ENCODE assay signal across 16 mouse cellular contexts in genomic region chr11:105152017-105152300, GRCm38 (mm10). TPM values are rescaled to one million over a fixed set of nuclear protein-coding genes. Genes with fewer than 3 reads are reported as not detected.
DNase-seq lines count a peak whose midpoint lies in the region; ATAC-seq and TF ChIP-seq lines count a peak whose summit lies in the region.
"Had no signal": no experiment of that assay in that cellular context is flagged by ENCODE, and none has a peak within 500 bp of the region (broad histone marks: within the 10 kb centered on the region; RNA-seq: fewer than 3 reads in every experiment).

No protein-coding gene starts in this region.

- H3K4me1 ChIP-seq in erythroblast, embryonic 14.5 days (ENCODE audit: control insufficient read depth), result peaks cover 82% of the 10 kb centered on the region
- peaks cover 11% of the 10 kb centered on the region for H3K4me1 ChIP-seq in hindbrain, embryonic 15.5 days (replicated peaks)
- H3K4me1 ChIP-seq in hindbrain, embryonic 14.5 days (replicated peaks; ENCODE audit: control insufficient read depth, insufficient read depth, low read length), result 0 out of 2 replicates have a peak, but pooled peaks cover 13% of the 10 kb centered on the region
- H3K4me1 ChIP-seq in thymus, adult 2 months (replicated peaks; ENCODE audit: control insufficient read depth, insufficient read depth, low read length), result peaks cover 27% of the 10 kb centered on the region

- no peaks in the 10 kb centered on the region for H3K27me3 ChIP-seq in erythroblast, embryonic 14.5 days (ENCODE audit: control insufficient read depth)
- no peaks in the 10 kb centered on the region for H3K27me3 ChIP-seq in hindbrain, embryonic 15.5 days
- no peaks in the 10 kb centered on the region for H3K27me3 ChIP-seq in hindbrain, embryonic 14.5 days (ENCODE audit: control insufficient read depth, insufficient read depth, low read length)
- H3K27me3 ChIP-seq in thymus, adult 2 months (ENCODE audit: control insufficient read depth, insufficient read depth, low read length), result no peaks in the 10 kb centered on the region
- H3K27me3 ChIP-seq: embryonic facial prominence, embryonic 15.5 days had no signal

- no peak overlapping the region for H3K9ac ChIP-seq in hindbrain, embryonic 15.5 days
- no peak overlapping the region for H3K9ac ChIP-seq in hindbrain, embryonic 14.5 days
- H3K9ac ChIP-seq: embryonic facial prominence, embryonic 15.5 days had no signal

- peak overlapping the region; percentile 44 for H3K4me3 ChIP-seq in erythroblast, embryonic 14.5 days (replicated peaks)
- H3K4me3 ChIP-seq in hindbrain, embryonic 15.5 days, result no peak overlapping the region
- H3K4me3 ChIP-seq in hindbrain, embryonic 14.5 days (replicated peaks; ENCODE audit: low read length), result no peak overlapping the region
- H3K4me3 ChIP-seq in thymus, adult 2 months (ENCODE audit: control insufficient read depth, insufficient read depth, low read length), result peak overlapping the region; percentile 45
- H3K4me3 ChIP-seq: embryonic facial prominence, embryonic 15.5 days had no signal

- peak overlapping the region; percentile 28 for H3K4me2 ChIP-seq in hindbrain, embryonic 15.5 days
- no peak overlapping the region for H3K4me2 ChIP-seq in hindbrain, embryonic 14.5 days (replicated peaks)

- H3K36me3 ChIP-seq in erythroblast, embryonic 14.5 days (ENCODE audit: control insufficient read depth), result peaks cover 5% of the 10 kb centered on the region; the same call in 1 of the 2 replicates
- H3K36me3 ChIP-seq in hindbrain, embryonic 15.5 days, result no peaks in the 10 kb centered on the region
- H3K36me3 ChIP-seq in hindbrain, embryonic 14.5 days (replicated peaks; ENCODE audit: control insufficient read depth, insufficient read depth), result no peaks in the 10 kb centered on the region
- no peaks in the 10 kb centered on the region for H3K36me3 ChIP-seq in thymus, adult 2 months (ENCODE audit: control insufficient read depth, insufficient read depth, low read length)
- H3K36me3 ChIP-seq: embryonic facial prominence, embryonic 15.5 days had no signal

- no peak overlapping the region for H3K27ac ChIP-seq in hindbrain, embryonic 15.5 days (replicated peaks)
- H3K27ac ChIP-seq in hindbrain, embryonic 14.5 days, result no peak overlapping the region
- H3K27ac ChIP-seq in thymus, adult 2 months (ENCODE audit: control insufficient read depth, insufficient read depth, low read length), result peak overlapping the region; percentile 13; the same call in 1 of the 2 replicates
- H3K27ac ChIP-seq: embryonic facial prominence, embryonic 15.5 days had no signal

- DNase-seq in hindbrain, embryonic 14.5 days (ENCODE audit: low spot score), result no peak
- no peak for DNase-seq in thymus, adult 2 months
- no peak for DNase-seq in thymus, postnatal 36 days
- no peak for DNase-seq in right cerebral cortex, postnatal 4 days
- DNase-seq: cerebellum, postnatal 25 days; kidney, adult 11 months; layer of hippocampus, adult 9-11 months; lung, postnatal 10 days had no signal

- H3K9me3 ChIP-seq in erythroblast, embryonic 14.5 days (ENCODE audit: control insufficient read depth, low read length), result no peaks in the 10 kb centered on the region
- H3K9me3 ChIP-seq in hindbrain, embryonic 15.5 days, result no peaks in the 10 kb centered on the region
- H3K9me3 ChIP-seq in hindbrain, embryonic 14.5 days (ENCODE audit: control insufficient read depth, low read length), result no peaks in the 10 kb centered on the region
- H3K9me3 ChIP-seq: embryonic facial prominence, embryonic 15.5 days had no signal

- 93% methylated on average over 2 of the region's 4 CpGs for WGBS in hindbrain, embryonic 15.5 days
- WGBS in hindbrain, embryonic 14.5 days, result 100% methylated on average over 1 of the region's 4 CpGs
- WGBS in thymus, adult 2 months, result 29% methylated on average over 4 of the region's 4 CpGs

- no peak for TF ChIP-seq CTCF in thymus, adult 2 months (IDR thresholded peaks at IDR 0.05; ENCODE audit: borderline replicate concordance, control insufficient read depth, extremely low read depth, insufficient read depth, low read length, poor library complexity)

- no peak for TF ChIP-seq POLR2A in thymus, adult 2 months (IDR thresholded peaks at IDR 0.05; ENCODE audit: control insufficient read depth, extremely low read depth, insufficient read depth, low read length, poor library complexity)

- ATAC-seq in erythroblast, adult 5-6 weeks (replicated peaks; ENCODE audit: low FRiP score, poor library complexity, severe bottlenecking), result no peak
- no peak for ATAC-seq in hindbrain, embryonic 15.5 days (ENCODE audit: low FRiP score, low read depth)
- ATAC-seq in hindbrain, embryonic 14.5 days (ENCODE audit: low FRiP score), result no peak
- no peak for ATAC-seq in megakaryocyte-erythroid progenitor cell, adult 5-6 weeks (replicated peaks; ENCODE audit: low FRiP score, low TSS enrichment, poor library complexity, severe bottlenecking)

RNA-seq across cellular contexts. Expression of gene Gm10842, which starts 5.3 kb away (rescaled TPM):
- not detected in 2 replicates for polyA plus RNA-seq in erythroblast, embryonic 14.5 days (2012)
- not detected in 2 replicates for total RNA-seq in erythroblast, adult 5-6 weeks (2015; ENCODE audit: low replicate concordance)
- not detected in 2 replicates for total RNA-seq in erythroblast, adult 5-6 weeks (2017; ENCODE audit: low replicate concordance)
- polyA plus RNA-seq in hindbrain, embryonic 15.5 days (2015; fragmentation: Nextera tagmentation; extraction: Ambion mirVana), result not detected in 2 replicates
- polyA plus RNA-seq in hindbrain, embryonic 14.5 days (2014; fragmentation: Nextera tagmentation; extraction: Ambion mirVana), result not detected in 2 replicates
- polyA plus RNA-seq in thymus, adult 2 months (2012; rRNA removed), result not detected in 2 replicates
- total RNA-seq in megakaryocyte-erythroid progenitor cell, adult 5-6 weeks (2014; fragmentation: Nextera tagmentation), result not detected in 2 replicates
- total RNA-seq in megakaryocyte-erythroid progenitor cell, adult 5-6 weeks (2017), result not detected in 2 replicates
- total RNA-seq: heart, adult 8-10 months; left cerebral cortex, postnatal 25 days had no signal
- polyA plus RNA-seq: embryonic facial prominence, embryonic 15.5 days; spleen, adult 2 months had no signal

RNA-seq across cellular contexts. Expression of gene Mettl2, which starts 25.7 kb away (rescaled TPM):
- polyA plus RNA-seq in erythroblast, embryonic 14.5 days (2012), result 0.31 and 0.35 TPM in 2 replicates
- 6.3 and 6.5 TPM in 2 replicates for total RNA-seq in erythroblast, adult 5-6 weeks (2015; ENCODE audit: low replicate concordance)
- 4.7 and 5.3 TPM in 2 replicates for total RNA-seq in erythroblast, adult 5-6 weeks (2017; ENCODE audit: low replicate concordance)
- polyA plus RNA-seq in hindbrain, embryonic 15.5 days (2015; fragmentation: Nextera tagmentation; extraction: Ambion mirVana), result 29.3 and 29.5 TPM in 2 replicates
- polyA plus RNA-seq in hindbrain, embryonic 14.5 days (2014; fragmentation: Nextera tagmentation; extraction: Ambion mirVana), result 25.0 and 27.3 TPM in 2 replicates
- polyA plus RNA-seq in thymus, adult 2 months (2012; rRNA removed), result 20.2 and 20.4 TPM in 2 replicates
- total RNA-seq in megakaryocyte-erythroid progenitor cell, adult 5-6 weeks (2014; fragmentation: Nextera tagmentation), result 44.5 and 60.0 TPM in 2 replicates
- 28.5 and 30.1 TPM in 2 replicates for total RNA-seq in megakaryocyte-erythroid progenitor cell, adult 5-6 weeks (2017)

RNA-seq across cellular contexts. Expression of gene Tlk2, which starts 26.6 kb away (rescaled TPM):
- 0.56 and 0.91 TPM in 2 replicates for polyA plus RNA-seq in erythroblast, embryonic 14.5 days (2012)
- 27.2 and 36.3 TPM in 2 replicates for total RNA-seq in erythroblast, adult 5-6 weeks (2015; ENCODE audit: low replicate concordance)
- total RNA-seq in erythroblast, adult 5-6 weeks (2017; ENCODE audit: low replicate concordance), result 67.6 and 70.0 TPM in 2 replicates
- polyA plus RNA-seq in hindbrain, embryonic 15.5 days (2015; fragmentation: Nextera tagmentation; extraction: Ambion mirVana), result 18.9 and 19.5 TPM in 2 replicates
- 26.2 and 27.9 TPM in 2 replicates for polyA plus RNA-seq in hindbrain, embryonic 14.5 days (2014; fragmentation: Nextera tagmentation; extraction: Ambion mirVana)
- 28.6 and 31.6 TPM in 2 replicates for polyA plus RNA-seq in thymus, adult 2 months (2012; rRNA removed)
- total RNA-seq in megakaryocyte-erythroid progenitor cell, adult 5-6 weeks (2014; fragmentation: Nextera tagmentation), result 42.9 and 52.9 TPM in 2 replicates
- total RNA-seq in megakaryocyte-erythroid progenitor cell, adult 5-6 weeks (2017), result 87.4 and 94.0 TPM in 2 replicates

Comparison
In these comparisons a context has a peak if more than half of its experiments do, and no peak if none do; other contexts are left out.
1. H3K4me3 ChIP-seq: peak in erythroblast, embryonic 14.5 days (single experiment) and thymus, adult 2 months (single experiment); none in hindbrain, embryonic 15.5 days (single experiment) and hindbrain, embryonic 14.5 days (single experiment).
2. RNA of gene Mettl2, which starts 25.7 kb away (polyA plus RNA-seq): 29.3 to 29.5 TPM in hindbrain, embryonic 15.5 days, 25.0 to 27.3 TPM in hindbrain, embryonic 14.5 days and 20.2 to 20.4 TPM in thymus, adult 2 months; 0.31 to 0.35 TPM in erythroblast, embryonic 14.5 days; every median in the first group is over 10 times any median in the second.
3. RNA of gene Tlk2, which starts 26.6 kb away (polyA plus RNA-seq): 28.6 to 31.6 TPM in thymus, adult 2 months, 26.2 to 27.9 TPM in hindbrain, embryonic 14.5 days and 18.9 to 19.5 TPM in hindbrain, embryonic 15.5 days; 0.56 to 0.91 TPM in erythroblast, embryonic 14.5 days; every median in the first group is over 10 times any median in the second.